Mouse (Mus musculus) stomach, postnatal 0 days (tissue): ENCODE measurements at regions not wholly inside any gene's neighbourhood (a gene's known extent, or its start where the extent isn't known, plus 50 kb on each side); places are given as distances from the start of the nearest gene placed in this dataset.

Experiments
- CTCF ChIP-seq: IDR thresholded peaks from 2 replicates; pipeline ENCODE4 v1.5.1; 2016; ENCODE audit warnings: antibody characterized with exemption, low read depth, mild to moderate bottlenecking, moderate library complexity
- EP300 ChIP-seq: optimal IDR thresholded peaks from 2 replicates; pipeline ENCODE3; 2016; ENCODE audit warnings: antibody characterized with exemption

DNA sequence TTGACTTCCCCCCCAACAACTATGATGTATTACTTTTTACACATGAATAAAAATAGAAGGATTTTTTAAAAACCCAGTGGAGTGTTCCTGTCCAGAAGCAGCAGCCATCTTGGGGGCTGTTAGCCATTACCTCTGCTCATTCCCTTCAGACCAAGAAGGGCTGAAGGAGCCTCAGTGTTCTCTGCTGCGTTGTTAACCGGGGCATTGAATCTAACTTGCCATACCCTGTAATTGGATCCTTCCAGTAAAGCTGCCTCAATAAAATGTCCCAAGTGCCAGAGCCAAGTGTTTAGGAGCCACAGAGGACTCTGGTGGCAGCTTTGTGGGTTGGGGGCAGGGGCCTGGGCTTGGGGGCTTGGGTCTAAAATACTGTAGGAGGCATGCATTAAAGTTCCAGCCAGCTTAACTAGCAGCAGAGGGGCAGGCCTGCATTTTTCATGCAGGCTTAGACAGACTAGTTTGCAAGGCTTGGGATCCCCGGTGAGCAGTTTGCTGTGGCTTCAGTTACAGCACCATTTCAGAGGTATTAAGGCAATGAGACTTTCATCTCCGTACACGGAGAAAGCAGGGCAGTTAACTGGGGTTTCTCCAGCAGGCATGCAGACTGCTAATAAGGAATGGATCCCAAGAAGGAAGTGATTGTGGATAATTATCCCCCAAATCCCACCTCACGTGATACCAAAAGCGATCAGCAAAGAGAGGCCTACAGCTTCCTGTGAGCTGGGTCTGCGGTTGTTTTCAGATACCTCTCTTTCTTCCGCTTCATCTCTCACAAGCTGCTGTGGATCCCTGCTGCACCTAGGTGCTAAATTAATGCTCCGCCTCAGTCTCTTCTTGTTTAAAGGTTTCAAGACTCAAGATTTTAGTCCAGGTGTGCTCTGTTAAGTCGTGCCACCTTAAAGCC is 462.4 kb upstream of the Clint1 start:
- TF ChIP-seq CTCF (no peak), EP300 (no peak)
